Mouse (Mus musculus): ENCODE results near the gene St6galnac6. TPM values are rescaled to one million over a fixed set of nuclear protein-coding genes. Genes with fewer than 3 reads are reported as not detected.

St6galnac6 gene
- total and polyA plus RNA-seq, 3 experiments, result 12.5 to 26.5 TPM; not detected in 1

GRCm38 (mm10) chr2:32658873-32659272, 59.4 kb downstream of the St6galnac6 start:
- peak; percentile 60 for DNase-seq (ENCODE audit: low read depth, low spot score)
- peak overlapping the region; percentile 76 for H3K27ac ChIP-seq (ENCODE audit: control insufficient read depth, low read depth, low read length)
- H3K4me3 ChIP-seq (ENCODE audit: control insufficient read depth in 1 of 2, insufficient read depth in 1 of 2, low read depth in 2 of 2, low read length in 2 of 2), result no peak overlapping the region
- H3K9ac ChIP-seq (ENCODE audit: control insufficient read depth, low read depth, low read length, poor library complexity, severe bottlenecking), result peak overlapping the region; percentile 50; the same call in 1 of the 2 replicates
- no peaks in the 10 kb centered on the region for H3K79me2 ChIP-seq (ENCODE audit: control insufficient read depth, insufficient read depth, low read length, poor library complexity)
- no peaks in the 10 kb centered on the region for H3K27me3 ChIP-seq (ENCODE audit: control insufficient read depth in 1 of 2, insufficient read depth in 2 of 2, low read length in 2 of 2)
- peaks cover 0 to 15% of the 10 kb centered on the region in 2 experiments; a peak in 2 of 4 replicates for H3K36me3 ChIP-seq (ENCODE audit: control insufficient read depth in 1 of 2, insufficient read depth in 2 of 2, low read length in 2 of 2)
- H3K4me1 ChIP-seq (ENCODE audit: control insufficient read depth in 1 of 2, insufficient read depth in 2 of 2, low read length in 2 of 2), result peaks cover 20 to 30% of the 10 kb centered on the region in 2 experiments
- H3K9me3 ChIP-seq (replicated peaks; ENCODE audit: insufficient read depth, low read length), result no peaks in the 10 kb centered on the region
- TF ChIP-seq RAD21 (IDR thresholded peaks at IDR 0.05; ENCODE audit: low read depth, low read length), result no peak
- TF ChIP-seq ZC3H11A (IDR thresholded peaks at IDR 0.05; ENCODE audit: low read depth, low read length), result no peak
- TF ChIP-seq ETS1 (IDR thresholded peaks at IDR 0.05; ENCODE audit: low read depth, low read length), result peak; percentile 61; the same call in 1 of the 2 replicates
- TF ChIP-seq EP300 (IDR thresholded peaks at IDR 0.05; ENCODE audit: low read depth in 1 of 2, low read length in 2 of 2), result peak; percentile 92 to 97
- TF ChIP-seq MXI1 (IDR thresholded peaks at IDR 0.05; ENCODE audit: low read depth, low read length), result no peak
- no peak for TF ChIP-seq SMC3 (IDR thresholded peaks at IDR 0.05; ENCODE audit: low read depth, low read length)
- no peak for TF ChIP-seq ELF1 (IDR thresholded peaks at IDR 0.05; ENCODE audit: low read depth, low read length)
- no peak for TF ChIP-seq MAX (IDR thresholded peaks at IDR 0.05; ENCODE audit: low read length)
- TF ChIP-seq TBP (IDR thresholded peaks at IDR 0.05; ENCODE audit: low read depth, low read length), result no peak
- peak; percentile 56 for TF ChIP-seq TAL1 (IDR thresholded peaks at IDR 0.05; ENCODE audit: low read length)
- 0 out of 2 replicates have a peak, but pooled peaks have one; percentile 17 for TF ChIP-seq NELFE (IDR thresholded peaks at IDR 0.05; ENCODE audit: low read depth, low read length)
- no peak for TF ChIP-seq USF2 (IDR thresholded peaks at IDR 0.05; ENCODE audit: borderline replicate concordance in 1 of 2, insufficient read depth in 1 of 2, low read depth in 1 of 2, low read length in 2 of 2)
- TF ChIP-seq POLR2A (IDR thresholded peaks at IDR 0.05; ENCODE audit: control insufficient read depth in 1 of 2, insufficient read depth in 1 of 2, low read depth in 1 of 2, low read length in 2 of 2, poor library complexity in 1 of 2), result no peak
- no peak for TF ChIP-seq CHD1 (IDR thresholded peaks at IDR 0.05; ENCODE audit: low read depth, low read length)
- TF ChIP-seq GATA1 (IDR thresholded peaks at IDR 0.05; ENCODE audit: low read depth, low read length), result peak; percentile 88
- 0 out of 2 replicates have a peak, but pooled peaks have one; percentile 59 for TF ChIP-seq JUND (IDR thresholded peaks at IDR 0.05; ENCODE audit: low read depth, low read length)
- TF ChIP-seq RCOR1 (IDR thresholded peaks at IDR 0.05; ENCODE audit: low read depth, low read length), result peak; percentile 57; the same call in 1 of the 2 replicates
- TF ChIP-seq USF1 (IDR thresholded peaks at IDR 0.05; ENCODE audit: low read depth, low read length), result no peak
- TF ChIP-seq NRF1 (IDR thresholded peaks at IDR 0.05; ENCODE audit: insufficient read depth, low read depth, low read length, poor library complexity, severe bottlenecking), result no peak
- TF ChIP-seq CHD2 (IDR thresholded peaks at IDR 0.05; ENCODE audit: low read length), result no peak
- no peak; the same call in 1 of the 2 replicates for TF ChIP-seq MAZ (IDR thresholded peaks at IDR 0.05; ENCODE audit: low read depth, low read length)
- no peak for TF ChIP-seq POLR2AphosphoS5 (IDR thresholded peaks at IDR 0.05; ENCODE audit: borderline replicate concordance, low read depth, low read length)
- peak; percentile 92 for TF ChIP-seq TCF12 (IDR thresholded peaks at IDR 0.05; ENCODE audit: low read depth, low read length)
- no peak for TF ChIP-seq ZNF384 (IDR thresholded peaks at IDR 0.05; ENCODE audit: low read depth, low read length)
- TF ChIP-seq BHLHE40 (IDR thresholded peaks at IDR 0.05; ENCODE audit: borderline replicate concordance, low read depth, low read length), result no peak
- 0 out of 2 replicates have a peak, but pooled peaks have one; percentile 13 for TF ChIP-seq HCFC1 (IDR thresholded peaks at IDR 0.05; ENCODE audit: low read depth, low read length)
- TF ChIP-seq KAT2A (conservative IDR thresholded peaks at IDR 0.05; ENCODE audit: low read depth, low read length), result 0 out of 2 replicates have a peak, but pooled peaks have one; percentile 27
- peak; percentile 55; the same call in 1 of the 2 replicates for TF ChIP-seq MAFK (IDR thresholded peaks at IDR 0.05; ENCODE audit: borderline replicate concordance, low read depth, low read length)
- TF ChIP-seq POLR2AphosphoS2 (IDR thresholded peaks at IDR 0.05; ENCODE audit: low read length), result no peak
- TF ChIP-seq CTCF (IDR thresholded peaks at IDR 0.05 in 2 of 3, conservative IDR thresholded peaks at IDR 0.05 in 1 of 3; ENCODE audit: control insufficient read depth in 1 of 3, insufficient read depth in 1 of 3, low read depth in 2 of 3, low read length in 3 of 3, poor library complexity in 1 of 3, severe bottlenecking in 1 of 3), result no peak
- no peak for TF ChIP-seq UBTF (IDR thresholded peaks at IDR 0.05; ENCODE audit: borderline replicate concordance, insufficient read depth, low read depth, low read length)
- peak; percentile 70 for TF ChIP-seq SIN3A (IDR thresholded peaks at IDR 0.05; ENCODE audit: low read length)
- no peak for TF ChIP-seq E2F4 (IDR thresholded peaks at IDR 0.05; ENCODE audit: borderline replicate concordance, low read depth, low read length)
- TF ChIP-seq ZMIZ1 (IDR thresholded peaks at IDR 0.05; ENCODE audit: low read depth, low read length), result no peak
- TF ChIP-seq MYB (IDR thresholded peaks at IDR 0.05; ENCODE audit: low read depth, low read length), result peak; percentile 77
- TF ChIP-seq MEF2A (IDR thresholded peaks at IDR 0.05; ENCODE audit: extremely low read depth, insufficient replicate concordance, low read depth, low read length, poor library complexity, severe bottlenecking), result no peak
- no peak for TF ChIP-seq ZKSCAN1 (IDR thresholded peaks at IDR 0.05; ENCODE audit: low read depth, low read length)

Measured in MEL (cell line).